Mouse (Mus musculus): ENCODE measurements at regions not wholly inside any gene's neighbourhood (a gene's known extent, or its start where the extent isn't known, plus 50 kb on each side); places are given as distances from the start of the nearest gene placed in this dataset.

- Histone ChIP-seq H3K4me3 (no peak overlapping the region), H3K27me3 (ENCODE audit: insufficient read depth, poor library complexity, severe bottlenecking) (no peaks in the 10 kb centered on the region), H3K9me3 (peaks cover 9% of the 10 kb centered on the region; the same call in 1 of the 2 replicates), H3K4me1 (replicated peaks) (no peaks in the 10 kb centered on the region), H3K27ac (no peak overlapping the region), H3K36me3 (no peaks in the 10 kb centered on the region)
- no peak for DNase-seq (ENCODE audit: low spot score)
- WGBS: 91% methylated on average over 5 of the region's 5 CpGs
Observed at GRCm38 (mm10) chr10:14213536-14213935, 247.7 kb downstream of the Hivep2 start.

GRCm38 (mm10) chr10:14211926-14212325 lies 246.1 kb downstream of the Hivep2 start:
- H3K27me3 ChIP-seq (ENCODE audit: insufficient read depth, poor library complexity, severe bottlenecking): no peaks in the 10 kb centered on the region
- no peak overlapping the region for H3K4me3 ChIP-seq
- H3K36me3 ChIP-seq: no peaks in the 10 kb centered on the region
- H3K27ac ChIP-seq: no peak overlapping the region
- DNase-seq (ENCODE audit: low spot score): no peak
- H3K9me3 ChIP-seq: peaks cover 2% of the 10 kb centered on the region; the same call in 1 of the 2 replicates
- WGBS: 80% methylated on average over 6 of the region's 6 CpGs
- no peaks in the 10 kb centered on the region for H3K4me1 ChIP-seq (replicated peaks)

GRCm38 (mm10) chr10:14211481-14211880 lies 245.6 kb downstream of the Hivep2 start:
- H3K27ac ChIP-seq: no peak overlapping the region
- 92% methylated on average over 6 of the region's 6 CpGs for WGBS

GRCm38 (mm10) chr10:14210445-14210844 lies 244.6 kb downstream of the Hivep2 start:
- H3K27ac ChIP-seq: no peak overlapping the region
- 93% methylated on average over 8 of the region's 8 CpGs for WGBS

More at GRCm38 (mm10) chr10:14211481-14211880, 245.6 kb downstream of the Hivep2 start:
- Histone ChIP-seq H3K9me3 (no peaks in the 10 kb centered on the region), H3K4me3 (no peak overlapping the region), H3K27me3 (ENCODE audit: insufficient read depth, poor library complexity, severe bottlenecking) (no peaks in the 10 kb centered on the region), H3K36me3 (no peaks in the 10 kb centered on the region), H3K4me1 (replicated peaks) (no peaks in the 10 kb centered on the region)
- DNase-seq (ENCODE audit: low spot score): no peak

GRCm38 (mm10) chr10:14210045-14210444 lies 244.2 kb downstream of the Hivep2 start:
- Histone ChIP-seq H3K27me3 (ENCODE audit: insufficient read depth, poor library complexity, severe bottlenecking) (no peaks in the 10 kb centered on the region), H3K9me3 (no peaks in the 10 kb centered on the region), H3K27ac (no peak overlapping the region), H3K36me3 (no peaks in the 10 kb centered on the region), H3K4me3 (no peak overlapping the region), H3K4me1 (replicated peaks) (no peaks in the 10 kb centered on the region)
- DNase-seq (ENCODE audit: low spot score): no peak
- 86% methylated on average over 6 of the region's 6 CpGs for WGBS

More at GRCm38 (mm10) chr10:14210445-14210844, 244.6 kb downstream of the Hivep2 start:
- no peaks in the 10 kb centered on the region for H3K36me3 ChIP-seq
- H3K9me3 ChIP-seq: no peaks in the 10 kb centered on the region
- no peak overlapping the region for H3K4me3 ChIP-seq
- no peaks in the 10 kb centered on the region for H3K4me1 ChIP-seq (replicated peaks)
- no peak for DNase-seq (ENCODE audit: low spot score)
- H3K27me3 ChIP-seq (ENCODE audit: insufficient read depth, poor library complexity, severe bottlenecking): no peaks in the 10 kb centered on the region

- Histone ChIP-seq H3K36me3 (no peaks in the 10 kb centered on the region), H3K27ac (no peak overlapping the region), H3K4me1 (replicated peaks) (no peaks in the 10 kb centered on the region), H3K27me3 (ENCODE audit: insufficient read depth, poor library complexity, severe bottlenecking) (no peaks in the 10 kb centered on the region), H3K4me3 (no peak overlapping the region), H3K9me3 (no peaks in the 10 kb centered on the region)
- WGBS: 81% methylated on average over 6 of the region's 6 CpGs
- no peak for DNase-seq (ENCODE audit: low spot score)
Observed at GRCm38 (mm10) chr10:14208206-14208605, 242.3 kb downstream of the Hivep2 start.

GRCm38 (mm10) chr10:14207616-14208015 lies 241.7 kb downstream of the Hivep2 start:
- DNase-seq (ENCODE audit: low spot score): no peak

GRCm38 (mm10) chr10:14207051-14207570 lies 241.2 kb downstream of the Hivep2 start:
- Histone ChIP-seq H3K9me3 (no peaks in the 10 kb centered on the region), H3K4me3 (no peak overlapping the region), H3K27ac (no peak overlapping the region), H3K27me3 (ENCODE audit: insufficient read depth, poor library complexity, severe bottlenecking) (no peaks in the 10 kb centered on the region), H3K36me3 (no peaks in the 10 kb centered on the region), H3K4me1 (replicated peaks) (no peaks in the 10 kb centered on the region)
- WGBS: 85% methylated on average over 5 of the region's 5 CpGs
- no peak for DNase-seq (ENCODE audit: low spot score)

More at GRCm38 (mm10) chr10:14207616-14208015, 241.7 kb downstream of the Hivep2 start:
- no peaks in the 10 kb centered on the region for H3K4me1 ChIP-seq (replicated peaks)
- no peaks in the 10 kb centered on the region for H3K36me3 ChIP-seq
- no peaks in the 10 kb centered on the region for H3K9me3 ChIP-seq
- no peaks in the 10 kb centered on the region for H3K27me3 ChIP-seq (ENCODE audit: insufficient read depth, poor library complexity, severe bottlenecking)
- no peak overlapping the region for H3K4me3 ChIP-seq
- 68% methylated on average over 5 of the region's 5 CpGs for WGBS
- H3K27ac ChIP-seq: no peak overlapping the region
